Mouse (Mus musculus) forebrain, embryonic 16.5 days (tissue): ENCODE results near the gene Tmco5b. TPM values are rescaled to one million over a fixed set of nuclear protein-coding genes. Genes with fewer than 3 reads are reported as not detected.

Experiments used
- ATAC-seq: fragments of 200-750 bp; cut with Nextera tagmentation; 2 replicates; pipeline ENCODE4 v1.8.0; 2017; ENCODE audit warnings: mild to moderate bottlenecking, moderate library complexity
- H3K27ac ChIP-seq: fragments of 300-500 bp; sonication (generic); 2 replicates; pipeline ENCODE4 v1.5.1; 2014; ENCODE audit warnings: low read length, control low read depth
- H3K27me3 ChIP-seq: fragments of 300-500 bp; sonication (generic); replicated peaks from 2 replicates; pipeline ENCODE4 v1.6.1; 2014; ENCODE audit warnings: low read length; ENCODE audit not compliant: control insufficient read depth, insufficient read depth
- H3K36me3 ChIP-seq: fragments of 300-500 bp; sonication (generic); 2 replicates; pipeline ENCODE4 v1.6.1; 2014; ENCODE audit not compliant: control insufficient read depth, insufficient read depth
- H3K4me1 ChIP-seq: fragments of 300-500 bp; sonication (generic); replicated peaks from 2 replicates; pipeline ENCODE4 v1.6.1; 2014; ENCODE audit warnings: low read length; ENCODE audit not compliant: control insufficient read depth, insufficient read depth
- H3K4me2 ChIP-seq: fragments of 300-500 bp; sonication (generic); 2 replicates; pipeline ENCODE4 v1.6.1; 2014; ENCODE audit warnings: mild to moderate bottlenecking, low read length, control low read depth
- H3K4me3 ChIP-seq: fragments of 300-500 bp; sonication (generic); replicated peaks from 2 replicates; pipeline ENCODE4 v1.5.1; 2014; ENCODE audit warnings: mild to moderate bottlenecking, low read length, control low read depth
- H3K9ac ChIP-seq: fragments of 300-500 bp; sonication (generic); replicated peaks from 2 replicates; pipeline ENCODE4 v1.6.1; 2014; ENCODE audit warnings: low read depth, low read length, control low read depth
- H3K9me3 ChIP-seq: fragments of 300-500 bp; sonication (generic); 2 replicates; pipeline ENCODE4 v1.6.1; 2016; ENCODE audit warnings: low read length; ENCODE audit not compliant: control insufficient read depth
- WGBS: fragments of 180-500 bp; shearing (Covaris S2); extraction: QIAGEN DNeasy Blood & Tissue Kit; methylation state at CpG from one replicate; pipeline ENCODE4 v1.1.7; 2014; 5-methylcytosine and 5-hydroxymethylcytosine counted together
- polyA plus RNA-seq: library from polyadenylated mRNA; unstranded; fragments of >200 nt; fragmentation: Nextera tagmentation; extraction: Ambion mirVana; gene quantifications from 2 replicates; pipeline ENCODE4 v1.2.1, GENCODE M21; 2015

Tmco5b gene
- not detected in 2 replicates for polyA plus RNA-seq

DNA sequence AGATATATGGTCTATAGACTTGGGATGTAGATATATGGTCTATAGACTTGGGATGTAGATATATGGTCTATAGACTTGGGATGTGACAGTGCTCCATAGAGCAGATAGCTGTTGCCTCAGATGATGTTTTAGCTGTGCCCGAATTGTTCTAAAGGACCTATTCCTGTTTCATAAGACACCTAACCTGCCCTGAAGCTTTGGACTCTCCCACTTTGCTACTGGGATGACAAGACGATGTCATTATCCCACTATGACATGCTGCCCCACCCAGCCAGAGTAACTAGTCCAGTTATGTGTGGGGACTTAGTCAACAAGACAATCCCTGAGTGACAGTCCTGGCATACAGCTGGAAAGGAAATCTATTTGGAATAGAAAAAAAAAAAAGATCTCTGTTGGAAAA, at the start of gene Tmco5b:
Gene Tmco5b, plus strand, starts transcription at position 301 of the 400 bp plus-strand sequence.
- Histone ChIP-seq H3K4me1 (no peaks in the 10 kb centered on the region), H3K27me3 (no peaks in the 10 kb centered on the region), H3K9ac (no peak within 1 kb of the TSS), H3K4me3 (no peak within 1 kb of the TSS), H3K4me2 (no peak within 1 kb of the TSS), H3K9me3 (no peaks in the 10 kb centered on the region), H3K36me3 (no peaks in the 10 kb centered on the region), H3K27ac (no peak within 1 kb of the TSS)
- ATAC-seq = no peak
- 92% methylated on average over 2 of the region's 2 CpGs for WGBS

DNA sequence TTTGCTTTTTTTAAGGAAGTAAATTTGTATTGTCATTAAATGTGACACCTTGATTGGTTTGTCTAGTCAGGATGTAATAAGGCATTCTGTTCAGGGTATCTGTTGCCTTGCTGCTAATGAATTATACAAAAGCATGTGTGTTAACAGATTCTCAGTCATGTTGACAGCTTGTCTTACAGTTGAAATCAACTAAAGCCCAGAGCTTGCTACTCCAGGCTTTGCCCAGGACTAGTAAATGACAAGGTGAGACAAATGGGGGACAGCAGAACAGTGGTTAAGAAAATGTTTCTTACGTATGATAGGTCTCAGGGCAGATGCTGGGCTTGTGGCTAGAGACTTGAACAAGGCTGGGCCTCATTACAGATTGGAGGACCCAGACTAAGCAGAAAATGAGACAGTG, 48.5 kb upstream of the Tmco5b start:
- Histone ChIP-seq H3K36me3 (no peaks in the 10 kb centered on the region), H3K27me3 (no peaks in the 10 kb centered on the region), H3K4me2 (no peak overlapping the region), H3K4me1 (no peaks in the 10 kb centered on the region), H3K9me3 (no peaks in the 10 kb centered on the region), H3K4me3 (no peak overlapping the region), H3K27ac (0 out of 2 replicates have a peak overlapping the region, but pooled peaks have one; percentile 39), H3K9ac (no peak overlapping the region)
- 44% methylated on average over 1 of the region's 1 CpGs for WGBS
- peak; percentile 83 for ATAC-seq

DNA sequence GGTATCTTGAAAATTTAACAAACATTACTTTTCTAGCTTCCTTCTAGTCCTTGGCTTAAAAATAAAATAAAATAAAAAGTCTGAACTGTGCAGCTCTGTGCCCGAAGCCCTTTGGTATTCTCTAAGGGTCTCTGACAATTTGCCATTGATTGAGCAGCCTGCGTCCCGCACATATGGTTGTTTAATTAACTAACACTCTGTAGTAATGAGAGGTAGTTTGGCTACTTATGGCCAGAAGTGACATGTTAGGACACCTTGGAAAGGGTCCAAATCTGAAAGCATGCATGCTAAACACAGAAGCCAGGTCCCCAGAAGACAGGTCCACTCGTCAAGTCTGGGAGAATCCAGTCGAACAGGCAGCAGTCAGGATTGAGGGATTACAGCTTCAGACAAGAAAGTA, 46.7 kb upstream of the Tmco5b start:
- ATAC-seq = no peak
- H3K4me2 ChIP-seq = no peak overlapping the region

DNA sequence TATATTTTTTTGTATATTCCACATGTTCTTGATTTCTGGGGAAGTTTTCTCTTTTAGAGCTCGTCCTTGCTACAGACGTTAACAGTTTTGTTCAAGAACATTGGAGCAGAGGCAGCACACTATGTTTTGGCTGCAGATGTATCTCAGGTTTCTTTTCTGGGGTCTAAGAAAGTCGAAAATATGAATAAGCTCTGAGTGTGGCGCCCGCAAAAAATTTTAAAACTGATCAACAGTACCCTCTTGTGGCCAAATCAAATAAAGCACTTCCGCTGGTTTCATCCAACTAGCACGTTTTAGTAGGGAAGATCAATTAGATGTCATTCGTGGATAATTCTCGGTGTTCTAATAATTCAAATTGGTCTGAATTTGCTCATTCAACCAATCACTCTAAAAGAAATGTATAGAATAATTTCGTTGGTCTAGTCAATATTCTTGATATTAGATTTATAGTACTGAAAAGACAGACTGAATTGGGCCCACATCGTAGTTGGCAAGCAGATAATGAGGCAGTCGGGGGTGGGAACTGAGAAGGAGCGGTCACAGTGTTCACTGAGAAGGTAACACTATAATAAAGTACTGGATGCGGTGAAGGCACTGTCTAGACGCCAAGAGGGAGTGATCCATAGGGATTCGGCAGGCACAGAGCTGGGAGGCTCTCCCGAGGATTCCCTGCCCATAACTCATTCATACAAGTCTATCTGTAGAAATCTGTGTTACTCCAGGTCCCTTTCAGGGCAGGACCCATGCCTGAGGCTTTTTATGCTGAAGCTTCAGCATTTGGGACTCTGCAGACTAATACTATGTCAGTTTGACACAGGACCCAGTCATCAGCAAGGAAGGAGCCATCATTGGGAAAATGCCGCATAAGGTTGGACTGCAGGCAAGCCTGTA, 17.1 kb downstream of the Tmco5b start:
- H3K27ac ChIP-seq = no peak overlapping the region
- H3K9ac ChIP-seq = no peak overlapping the region
- H3K27me3 ChIP-seq = no peaks in the 10 kb centered on the region
- H3K36me3 ChIP-seq = no peaks in the 10 kb centered on the region
- H3K4me3 ChIP-seq = no peak overlapping the region
- ATAC-seq = peak; percentile 58
- WGBS = 36% methylated on average over 18 of the region's 18 CpGs
- no peaks in the 10 kb centered on the region for H3K9me3 ChIP-seq
- H3K4me2 ChIP-seq = no peak overlapping the region
- no peaks in the 10 kb centered on the region for H3K4me1 ChIP-seq

More for the DNA sequence above, 46.7 kb upstream of the Tmco5b start:
- H3K27ac ChIP-seq = no peak overlapping the region
- H3K36me3 ChIP-seq = no peaks in the 10 kb centered on the region
- no peaks in the 10 kb centered on the region for H3K4me1 ChIP-seq
- H3K27me3 ChIP-seq = no peaks in the 10 kb centered on the region
- no peak overlapping the region for H3K4me3 ChIP-seq
- no peak overlapping the region for H3K9ac ChIP-seq
- H3K9me3 ChIP-seq = no peaks in the 10 kb centered on the region
- whole genome bisulfite sequencing = 39% methylated on average over 5 of the region's 5 CpGs

DNA sequence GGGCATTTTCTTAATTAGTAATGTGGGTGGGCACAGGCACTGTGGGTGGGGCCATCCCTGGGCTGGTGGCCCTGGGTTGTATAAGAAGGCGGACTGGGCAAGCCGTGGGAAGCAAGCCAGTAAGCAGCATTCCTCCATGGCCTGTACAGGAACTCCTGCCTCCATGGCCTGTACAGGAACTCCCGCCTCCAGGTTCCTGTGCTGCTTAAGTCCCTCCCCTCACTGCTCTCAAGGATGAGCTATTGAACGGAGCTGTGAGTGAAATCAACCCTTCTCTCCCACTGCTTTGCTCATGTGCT, 17.7 kb downstream of the Tmco5b start:
- H3K36me3 ChIP-seq = no peaks in the 10 kb centered on the region
- no peaks in the 10 kb centered on the region for H3K27me3 ChIP-seq
- no peak overlapping the region for H3K27ac ChIP-seq
- H3K9me3 ChIP-seq = no peaks in the 10 kb centered on the region
- peak; percentile 36 for ATAC-seq
- WGBS = 66% methylated on average over 4 of the region's 4 CpGs
- no peak overlapping the region for H3K9ac ChIP-seq
- H3K4me2 ChIP-seq = no peak overlapping the region
- H3K4me1 ChIP-seq = no peaks in the 10 kb centered on the region
- H3K4me3 ChIP-seq = no peak overlapping the region

DNA sequence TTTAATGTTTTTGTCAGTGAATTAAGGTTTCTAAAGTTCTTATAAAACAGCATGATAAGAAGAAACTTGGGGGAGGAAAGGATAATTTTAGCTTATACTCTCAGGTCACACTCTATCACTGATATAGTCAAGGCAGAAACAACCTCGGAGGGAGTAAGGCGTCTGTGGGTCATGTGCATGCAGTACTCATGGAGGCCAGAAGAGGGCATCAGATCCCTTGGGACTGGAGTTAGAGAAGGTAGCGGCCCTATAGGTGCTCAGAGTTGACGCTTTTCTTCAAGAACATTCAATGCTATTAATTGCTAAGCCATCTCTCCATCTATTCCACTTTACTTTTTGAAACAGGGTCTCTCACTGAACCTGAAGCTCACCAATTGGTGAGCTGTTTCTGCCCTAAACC, 19.8 kb downstream of the Tmco5b start:
- H3K27me3 ChIP-seq = no peaks in the 10 kb centered on the region

DNA sequence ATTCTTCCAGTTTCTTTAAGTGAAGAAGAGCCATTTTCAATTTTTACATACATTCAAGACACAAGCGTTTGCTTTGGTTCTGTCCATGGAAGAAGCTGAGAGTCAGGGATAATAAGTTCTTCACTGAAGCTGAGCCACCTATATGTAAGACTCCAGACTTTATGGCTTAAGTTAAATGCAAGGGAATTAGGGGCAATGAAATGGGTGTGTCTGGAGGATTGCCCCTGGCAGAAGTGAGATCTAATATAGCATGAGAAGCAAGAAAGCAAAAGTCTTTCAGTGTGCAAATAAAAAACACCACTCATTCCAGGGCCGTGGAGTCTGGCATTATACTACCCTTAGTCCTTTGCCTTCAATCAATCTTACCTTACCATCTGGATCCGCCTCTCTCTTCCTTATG, 25.7 kb downstream of the Tmco5b start:
- Histone ChIP-seq H3K4me1 (no peaks in the 10 kb centered on the region), H3K27ac (no peak overlapping the region), H3K36me3 (no peaks in the 10 kb centered on the region), H3K27me3 (no peaks in the 10 kb centered on the region), H3K9me3 (no peaks in the 10 kb centered on the region), H3K4me3 (no peak overlapping the region), H3K4me2 (no peak overlapping the region), H3K9ac (no peak overlapping the region)
- WGBS = 81% methylated on average over 3 of the region's 3 CpGs
- no peak for ATAC-seq

More for the DNA sequence above, 19.8 kb downstream of the Tmco5b start:
- ATAC-seq = peak; percentile 67
- H3K9ac ChIP-seq = no peak overlapping the region
- H3K36me3 ChIP-seq = no peaks in the 10 kb centered on the region
- H3K4me3 ChIP-seq = no peak overlapping the region
- H3K27ac ChIP-seq = no peak overlapping the region
- 8% methylated on average over 4 of the region's 4 CpGs for WGBS
- H3K4me2 ChIP-seq = no peak overlapping the region
- H3K4me1 ChIP-seq = no peaks in the 10 kb centered on the region
- H3K9me3 ChIP-seq = no peaks in the 10 kb centered on the region

DNA sequence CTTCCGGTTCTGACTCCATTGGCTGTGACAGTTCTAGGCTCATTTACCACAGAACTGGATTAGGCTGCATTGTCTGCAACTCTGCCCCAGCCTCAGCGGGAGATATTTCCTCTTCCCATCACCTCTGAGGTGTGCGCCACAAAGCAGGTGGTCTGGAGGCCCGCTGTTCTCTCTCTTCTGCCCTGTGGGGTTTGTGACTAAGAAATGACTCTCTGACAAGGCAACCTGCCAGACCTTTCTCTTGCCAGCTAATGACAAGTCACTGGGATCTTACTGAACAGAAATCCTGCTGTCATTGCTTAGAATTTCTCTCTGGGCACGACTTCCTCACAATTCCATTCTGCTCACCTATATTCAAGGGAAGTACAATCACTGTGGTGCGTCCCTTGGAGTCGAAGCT, 37.5 kb downstream of the Tmco5b start:
- ATAC-seq = no peak
- H3K9ac ChIP-seq = no peak overlapping the region
- H3K4me1 ChIP-seq = peaks cover 7% of the 10 kb centered on the region
- 0 out of 2 replicates have a peak, but pooled peaks cover 2% of the 10 kb centered on the region for H3K9me3 ChIP-seq
- no peak overlapping the region for H3K4me3 ChIP-seq
- H3K27ac ChIP-seq = no peak overlapping the region
- 18% methylated on average over 7 of the region's 7 CpGs for WGBS
- H3K4me2 ChIP-seq = no peak overlapping the region
- peaks cover 4% of the 10 kb centered on the region for H3K27me3 ChIP-seq
- no peaks in the 10 kb centered on the region for H3K36me3 ChIP-seq

DNA sequence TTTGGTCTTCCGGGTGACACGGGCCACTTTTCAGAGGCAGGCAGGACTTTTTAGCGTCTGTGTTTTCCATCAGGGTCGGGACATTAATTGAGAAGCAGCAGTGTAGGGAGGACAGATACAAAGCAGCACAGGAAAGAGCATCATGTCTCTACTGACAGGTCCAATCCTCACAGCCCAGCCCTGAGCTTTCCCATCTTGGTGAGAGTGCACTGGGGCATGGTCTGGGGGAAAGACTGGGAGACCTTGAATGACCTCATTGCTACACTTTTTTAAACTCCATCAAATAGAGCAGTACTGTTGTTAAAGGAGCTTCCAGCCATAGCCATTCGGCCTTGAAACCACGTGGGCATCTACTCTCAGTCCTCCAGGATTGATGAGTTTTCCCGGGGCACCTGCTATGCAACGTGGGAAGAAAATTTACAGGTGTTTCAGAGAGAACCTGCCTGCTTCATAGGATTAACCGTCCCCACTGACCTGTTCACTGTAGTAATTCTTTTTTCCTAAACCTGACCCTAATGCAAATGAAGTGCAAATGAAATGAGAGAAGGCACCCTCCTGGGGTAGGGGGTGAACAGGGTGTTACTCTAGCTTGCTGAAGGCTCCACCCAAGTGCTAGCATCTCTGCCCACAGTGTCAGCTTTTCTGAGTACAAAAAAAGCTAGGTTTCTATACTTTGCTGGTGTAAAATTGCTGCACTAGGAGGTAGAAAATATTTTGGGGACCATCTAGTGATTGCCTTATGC, 48.4 kb downstream of the Tmco5b start:
- Histone ChIP-seq H3K36me3 (no peaks in the 10 kb centered on the region), H3K4me1 (no peaks in the 10 kb centered on the region), H3K9me3 (no peaks in the 10 kb centered on the region), H3K9ac (no peak overlapping the region), H3K4me3 (no peak overlapping the region), H3K4me2 (no peak overlapping the region), H3K27me3 (peaks cover 4% of the 10 kb centered on the region), H3K27ac (no peak overlapping the region)
- 53% methylated on average over 9 of the region's 9 CpGs for WGBS
- ATAC-seq = no peak
